Comparison of ENCODE assay signal across 18 mouse cellular contexts in genomic region chr9:103549178-103549577, GRCm38 (mm10).
DNase-seq lines count a peak whose midpoint lies in the region; ATAC-seq and TF ChIP-seq lines count a peak whose summit lies in the region.
"Had no signal": no experiment of that assay in that cellular context is flagged by ENCODE, and none has a peak within 500 bp of the region (broad histone marks: within the 10 kb centered on the region; RNA-seq: fewer than 3 reads in every experiment).

No protein-coding gene starts in this region.

- peaks cover 45% of the 10 kb centered on the region for H3K27me3 ChIP-seq in forebrain, embryonic 11.5 days (ENCODE audit: control insufficient read depth, insufficient read depth, low read length)
- H3K27me3 ChIP-seq: embryonic facial prominence, embryonic 15.5 days had no signal

- 81% methylated on average over 3 of the region's 3 CpGs for WGBS in forebrain, embryonic 11.5 days

- H3K9ac ChIP-seq in forebrain, embryonic 11.5 days (ENCODE audit: low read length) = no peak overlapping the region
- H3K9ac ChIP-seq: embryonic facial prominence, embryonic 15.5 days; hindbrain, embryonic 15.5 days had no signal

- H3K9me3 ChIP-seq in forebrain, embryonic 11.5 days (ENCODE audit: control insufficient read depth, low read length) = no peaks in the 10 kb centered on the region
- H3K9me3 ChIP-seq: embryonic facial prominence, embryonic 15.5 days; hindbrain, embryonic 15.5 days had no signal

- H3K27ac ChIP-seq in left cerebral cortex, adult 2 months = peak overlapping the region; percentile 56
- H3K27ac ChIP-seq in forebrain, embryonic 11.5 days (ENCODE audit: low read depth, low read length) = no peak overlapping the region
- H3K27ac ChIP-seq: embryonic facial prominence, embryonic 15.5 days; hindbrain, embryonic 15.5 days had no signal

- intact Hi-C loops in left cerebral cortex, adult 2 months (cut with DNase I) = loop anchor here (1.0 to 5.0 kb wide), 2 partner anchors 47 to 48 kb away; no protein-coding TSS in a partner anchor

- no peaks in the 10 kb centered on the region for H3K36me3 ChIP-seq in forebrain, embryonic 11.5 days (ENCODE audit: control insufficient read depth, insufficient read depth, low read length)
- H3K36me3 ChIP-seq: embryonic facial prominence, embryonic 15.5 days; hindbrain, embryonic 15.5 days had no signal

- peaks cover 18% of the 10 kb centered on the region; the same call in 1 of the 2 replicates for H3K4me1 ChIP-seq in forebrain, embryonic 11.5 days (replicated peaks; ENCODE audit: control insufficient read depth, insufficient read depth, low read length)

- no peak for TF ChIP-seq CTCF in left cerebral cortex, adult 2 months (IDR thresholded peaks at IDR 0.05)

- DNase-seq in frontal cortex, adult 2 months (ENCODE audit: extremely low spot score in 1 of 2, low spot score in 1 of 2) = peak; percentile 62 to 78
- no peak for DNase-seq in frontal cortex, postnatal 14 days (ENCODE audit: low spot score in 2 of 2)
- DNase-seq in cerebellum, adult 11 months = peak; percentile 80
- peak; percentile 80 to 88 for DNase-seq in cerebellum, postnatal 14 days
- peak in 1 of 2 experiments; percentile 37 for DNase-seq in left cerebral cortex, adult 2 months (ENCODE audit: extremely low spot score in 1 of 2, low spot score in 2 of 2)
- no peak for DNase-seq in forebrain, embryonic 11.5 days (ENCODE audit: low spot score)
- DNase-seq in heart, adult 9 months (ENCODE audit: low spot score in 2 of 2) = no peak
- no peak for DNase-seq in liver
- DNase-seq: adrenal gland, postnatal 25 days; kidney, adult 18-20 months; kidney, postnatal 4 days; lung, adult 18-20 months; lung, postnatal 4 days; midbrain, embryonic 14.5 days; thymus, adult 18-20 months had no signal

- no peak overlapping the region for H3K4me2 ChIP-seq in forebrain, embryonic 11.5 days (ENCODE audit: low read depth, low read length, severe bottlenecking)
- H3K4me2 ChIP-seq: embryonic facial prominence, embryonic 15.5 days; hindbrain, embryonic 15.5 days had no signal

- no peak overlapping the region for H3K4me3 ChIP-seq in left cerebral cortex, adult 2 months
- no peak overlapping the region for H3K4me3 ChIP-seq in forebrain, embryonic 11.5 days (ENCODE audit: low read depth, low read length)
- H3K4me3 ChIP-seq: embryonic facial prominence, embryonic 15.5 days; hindbrain, embryonic 15.5 days had no signal

- no peak for ATAC-seq in forebrain, embryonic 11.5 days (replicated peaks; ENCODE audit: low FRiP score)
- ATAC-seq: forebrain, embryonic 14.5 days had no signal

Comparison
In these comparisons a context has a peak if more than half of its experiments do, and no peak if none do; other contexts are left out.
1. DNase-seq: peak in frontal cortex, adult 2 months (2 of 2), cerebellum, adult 11 months (single experiment) and cerebellum, postnatal 14 days (2 of 2); none in frontal cortex, postnatal 14 days (0 of 2), forebrain, embryonic 11.5 days (single experiment), heart, adult 9 months (0 of 2) and liver (single experiment).